Mouse (Mus musculus): Measurements from ENCODE around the gene Gch1. TPM values are rescaled to one million over a fixed set of nuclear protein-coding genes. Genes with fewer than 3 reads are reported as not detected.

Gene Gch1
- polyA plus RNA-seq, 1 experiment from 2014 or later = 9.7 TPM

GRCm38 (mm10) chr14:47220231-47221025 lies 31.2 kb upstream of the Gch1 start:
- DNase-seq (ENCODE audit: low spot score) (no peak), ATAC-seq (no peak)
- Histone ChIP-seq H3K27me3 (replicated peaks; ENCODE audit: insufficient read depth, low read length) (no peaks in the 10 kb centered on the region), H3K36me3 (ENCODE audit: insufficient read depth, low read length) (no peaks in the 10 kb centered on the region), H3K9ac (replicated peaks; ENCODE audit: low read depth) (no peak overlapping the region), H3K4me2 (replicated peaks; ENCODE audit: low read depth, low read length) (no peak overlapping the region), H3K9me3 (ENCODE audit: low read length) (no peaks in the 10 kb centered on the region), H3K4me1 (ENCODE audit: insufficient read depth, low read depth, low read length) (no peaks in the 10 kb centered on the region), H3K27ac (ENCODE audit: low read length) (no peak overlapping the region), H3K4me3 (ENCODE audit: low read depth, low read length) (no peak overlapping the region)
- 75% methylated on average over 8 of the region's 8 CpGs for WGBS
- TF ChIP-seq CTCF (IDR thresholded peaks at IDR 0.05) = no peak
- no peak for TF ChIP-seq EP300 (IDR thresholded peaks at IDR 0.05)

- no peak overlapping the region for H3K9ac ChIP-seq (replicated peaks; ENCODE audit: low read depth)
- no peaks in the 10 kb centered on the region for H3K36me3 ChIP-seq (ENCODE audit: insufficient read depth, low read length)
- TF ChIP-seq EP300 (IDR thresholded peaks at IDR 0.05) (no peak), CTCF (IDR thresholded peaks at IDR 0.05) (no peak)
Observed at GRCm38 (mm10) chr14:47218766-47219606, 29.8 kb upstream of the Gch1 start.

DNA sequence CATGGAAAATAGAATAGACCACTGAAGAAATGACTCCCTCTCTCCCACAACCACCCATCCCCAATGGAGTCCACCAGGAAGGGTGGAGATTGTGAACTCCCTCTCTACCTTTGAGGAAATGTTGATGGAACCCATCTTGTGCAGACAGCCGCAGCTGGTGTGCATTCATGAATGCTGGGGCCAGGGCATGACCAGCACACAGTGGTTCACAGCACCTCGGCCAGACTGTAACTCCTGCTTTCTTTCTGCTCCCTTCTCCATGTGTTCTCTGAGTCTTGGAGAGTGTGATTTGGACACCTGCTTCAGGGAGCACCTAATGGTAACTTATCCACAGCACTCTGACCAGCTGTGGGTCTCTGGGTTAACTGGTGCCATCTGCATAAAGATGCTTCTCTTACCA lies 27.3 kb upstream of the Gch1 start:
- 88% methylated on average over 2 of the region's 2 CpGs for WGBS
- DNase-seq (ENCODE audit: low spot score) = no peak
- ATAC-seq = no peak
- Histone ChIP-seq H3K27me3 (replicated peaks; ENCODE audit: insufficient read depth, low read length) (no peaks in the 10 kb centered on the region), H3K9ac (replicated peaks; ENCODE audit: low read depth) (no peak overlapping the region), H3K27ac (ENCODE audit: low read length) (no peak overlapping the region), H3K4me2 (replicated peaks; ENCODE audit: low read depth, low read length) (no peak overlapping the region), H3K4me1 (ENCODE audit: insufficient read depth, low read depth, low read length) (no peaks in the 10 kb centered on the region), H3K9me3 (ENCODE audit: low read length) (no peaks in the 10 kb centered on the region), H3K4me3 (ENCODE audit: low read depth, low read length) (no peak overlapping the region), H3K36me3 (ENCODE audit: insufficient read depth, low read length) (no peaks in the 10 kb centered on the region)
- TF ChIP-seq EP300 (IDR thresholded peaks at IDR 0.05) (no peak), CTCF (IDR thresholded peaks at IDR 0.05) (no peak)

More at GRCm38 (mm10) chr14:47218766-47219606, 29.8 kb upstream of the Gch1 start:
- Histone ChIP-seq H3K9me3 (ENCODE audit: low read length) (no peaks in the 10 kb centered on the region), H3K27me3 (replicated peaks; ENCODE audit: insufficient read depth, low read length) (no peaks in the 10 kb centered on the region), H3K4me2 (replicated peaks; ENCODE audit: low read depth, low read length) (no peak overlapping the region), H3K4me1 (ENCODE audit: insufficient read depth, low read depth, low read length) (no peaks in the 10 kb centered on the region), H3K27ac (ENCODE audit: low read length) (no peak overlapping the region), H3K4me3 (ENCODE audit: low read depth, low read length) (no peak overlapping the region)
- no peak for ATAC-seq
- 83% methylated on average over 9 of the region's 9 CpGs for WGBS
- no peak for DNase-seq (ENCODE audit: low spot score)

DNA sequence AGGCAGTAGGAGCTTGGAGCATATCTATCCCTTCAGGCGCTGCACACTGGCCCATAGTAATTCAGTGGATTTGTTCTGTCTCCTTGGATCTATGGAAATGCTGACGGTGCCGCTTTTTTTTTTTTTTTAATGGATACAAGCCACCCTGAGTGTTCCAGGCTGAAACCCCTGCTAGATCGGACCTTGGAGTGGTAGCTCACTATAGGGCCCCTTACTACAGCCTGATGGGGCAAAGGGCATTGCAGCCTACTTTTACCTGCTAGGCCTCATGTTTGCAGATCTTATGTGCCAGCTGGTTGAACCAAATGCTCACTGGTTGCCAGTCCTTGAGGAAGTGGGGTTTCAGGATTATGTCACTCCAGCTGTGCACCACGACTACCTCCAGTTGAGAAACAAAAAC lies 25.2 kb upstream of the Gch1 start:
- WGBS = 71% methylated on average over 5 of the region's 5 CpGs
- TF ChIP-seq EP300 (IDR thresholded peaks at IDR 0.05) (no peak), CTCF (IDR thresholded peaks at IDR 0.05) (no peak)
- H3K27me3 ChIP-seq (replicated peaks; ENCODE audit: insufficient read depth, low read length) = no peaks in the 10 kb centered on the region

GRCm38 (mm10) chr14:47213305-47213704 lies 24.1 kb upstream of the Gch1 start:
- Histone ChIP-seq H3K9me3 (ENCODE audit: low read length) (no peaks in the 10 kb centered on the region), H3K9ac (replicated peaks; ENCODE audit: low read depth) (no peak overlapping the region), H3K4me1 (ENCODE audit: insufficient read depth, low read depth, low read length) (no peaks in the 10 kb centered on the region), H3K27ac (ENCODE audit: low read length) (no peak overlapping the region), H3K27me3 (replicated peaks; ENCODE audit: insufficient read depth, low read length) (no peaks in the 10 kb centered on the region), H3K36me3 (ENCODE audit: insufficient read depth, low read length) (no peaks in the 10 kb centered on the region), H3K4me2 (replicated peaks; ENCODE audit: low read depth, low read length) (no peak overlapping the region), H3K4me3 (ENCODE audit: low read depth, low read length) (no peak overlapping the region)
- WGBS = 80% methylated on average over 4 of the region's 4 CpGs
- no peak for DNase-seq (ENCODE audit: low spot score)
- ATAC-seq = no peak
- TF ChIP-seq EP300 (IDR thresholded peaks at IDR 0.05) (no peak), CTCF (IDR thresholded peaks at IDR 0.05) (no peak)

More for the DNA sequence above, 25.2 kb upstream of the Gch1 start:
- Histone ChIP-seq H3K4me3 (ENCODE audit: low read depth, low read length) (no peak overlapping the region), H3K36me3 (ENCODE audit: insufficient read depth, low read length) (no peaks in the 10 kb centered on the region), H3K9ac (replicated peaks; ENCODE audit: low read depth) (no peak overlapping the region), H3K4me1 (ENCODE audit: insufficient read depth, low read depth, low read length) (no peaks in the 10 kb centered on the region), H3K9me3 (ENCODE audit: low read length) (no peaks in the 10 kb centered on the region), H3K27ac (ENCODE audit: low read length) (no peak overlapping the region), H3K4me2 (replicated peaks; ENCODE audit: low read depth, low read length) (no peak overlapping the region)
- ATAC-seq = no peak
- no peak for DNase-seq (ENCODE audit: low spot score)

- no peak overlapping the region for H3K9ac ChIP-seq (replicated peaks; ENCODE audit: low read depth)
- ATAC-seq = no peak
Observed at GRCm38 (mm10) chr14:47209669-47210164, 20.5 kb upstream of the Gch1 start.

More at GRCm38 (mm10) chr14:47209669-47210164, 20.5 kb upstream of the Gch1 start:
- 94% methylated on average over 4 of the region's 4 CpGs for WGBS
- Histone ChIP-seq H3K27me3 (replicated peaks; ENCODE audit: insufficient read depth, low read length) (no peaks in the 10 kb centered on the region), H3K36me3 (ENCODE audit: insufficient read depth, low read length) (no peaks in the 10 kb centered on the region), H3K4me3 (ENCODE audit: low read depth, low read length) (no peak overlapping the region), H3K4me2 (replicated peaks; ENCODE audit: low read depth, low read length) (no peak overlapping the region), H3K27ac (ENCODE audit: low read length) (no peak overlapping the region), H3K4me1 (ENCODE audit: insufficient read depth, low read depth, low read length) (no peaks in the 10 kb centered on the region), H3K9me3 (ENCODE audit: low read length) (no peaks in the 10 kb centered on the region)
- DNase-seq (ENCODE audit: low spot score) = no peak
- no peak for TF ChIP-seq CTCF (IDR thresholded peaks at IDR 0.05)
- no peak for TF ChIP-seq EP300 (IDR thresholded peaks at IDR 0.05)
